Mouse (Mus musculus) stomach, postnatal 0 days (tissue): ENCODE data around the gene Rbms2. TPM values are rescaled to one million over a fixed set of nuclear protein-coding genes. Genes with fewer than 3 reads are reported as not detected.

Source experiments
- ATAC-seq: fragments of 200-750 bp; cut with Nextera tagmentation; 2 replicates; pipeline ENCODE4 v1.8.0; 2017; ENCODE audit not compliant: low FRiP score, low TSS enrichment
- DNase-seq: peaks from one replicate; pipeline ENCODE4 v3.0.0-alpha.2; 2016; ENCODE audit warnings: low spot score
- H3K27ac ChIP-seq: fragments of 300-500 bp; sonication (generic); replicated peaks from 2 replicates; pipeline ENCODE4 v1.5.1; 2014; ENCODE audit warnings: mild to moderate bottlenecking, control low read depth
- H3K27me3 ChIP-seq: fragments of 300-500 bp; sonication (generic); 2 replicates; pipeline ENCODE4 v1.6.1; 2014; ENCODE audit warnings: low read length; ENCODE audit not compliant: control insufficient read depth, insufficient read depth
- H3K36me3 ChIP-seq: fragments of 300-500 bp; sonication (generic); 2 replicates; pipeline ENCODE4 v1.6.1; 2014; ENCODE audit warnings: low read length, mixed read lengths; ENCODE audit not compliant: control insufficient read depth, insufficient read depth
- H3K4me1 ChIP-seq: fragments of 300-500 bp; sonication (generic); replicated peaks from 2 replicates; pipeline ENCODE4 v1.6.1; 2014; ENCODE audit warnings: antibody characterized with exemption; ENCODE audit not compliant: control insufficient read depth, insufficient read depth
- H3K4me2 ChIP-seq: fragments of 300-500 bp; sonication (generic); replicated peaks from 2 replicates; pipeline ENCODE4 v1.6.1; 2014; ENCODE audit warnings: low read depth, mild to moderate bottlenecking, control low read depth, moderate library complexity
- H3K4me3 ChIP-seq: fragments of 300-500 bp; sonication (generic); 2 replicates; pipeline ENCODE4 v1.5.1; 2014; ENCODE audit warnings: low read depth, low read length, control low read depth
- H3K9ac ChIP-seq: fragments of 300-500 bp; sonication (generic); 2 replicates; pipeline ENCODE4 v1.6.1; 2014; ENCODE audit warnings: mild to moderate bottlenecking, low read length, control low read depth, mixed read lengths
- H3K9me3 ChIP-seq: fragments of 300-500 bp; sonication (generic); 2 replicates; pipeline ENCODE4 v1.6.1; 2016; ENCODE audit warnings: low read length; ENCODE audit not compliant: control insufficient read depth
- CTCF ChIP-seq: IDR thresholded peaks from 2 replicates; pipeline ENCODE4 v1.5.1; 2016; ENCODE audit warnings: antibody characterized with exemption, low read depth, mild to moderate bottlenecking, moderate library complexity
- EP300 ChIP-seq: optimal IDR thresholded peaks from 2 replicates; pipeline ENCODE3; 2016; ENCODE audit warnings: antibody characterized with exemption
- WGBS: fragments of 180-500 bp; shearing (Covaris S2); extraction: QIAGEN DNeasy Blood & Tissue Kit; methylation state at CpG from one replicate; pipeline ENCODE4 v1.1.7; 2014; 5-methylcytosine and 5-hydroxymethylcytosine counted together
- polyA plus RNA-seq: library from polyadenylated mRNA; unstranded; fragments of >200 nt; fragmentation: Nextera tagmentation; extraction: Ambion mirVana; gene quantifications from 2 replicates; pipeline ENCODE4 v1.2.1, GENCODE M21; 2015

The Rbms2 gene
- polyA plus RNA-seq, 1 experiment from 2014 or later, result 15.5 TPM

GRCm38 (mm10) chr10:128211390-128212108 lies 31.5 kb upstream of the Rbms2 start, which contains the start of gene Spryd4:
Spryd4 (minus strand) TSS chr10:128211807.
- Histone ChIP-seq H3K9ac (peak within 1 kb of the TSS; percentile 68), H3K27ac (peak within 1 kb of the TSS; percentile 30; the same call in 1 of the 2 replicates), H3K36me3 (0 out of 2 replicates have a peak, but pooled peaks cover 2% of the 10 kb centered on the region), H3K4me1 (peaks cover 6% of the 10 kb centered on the region; the same call in 1 of the 2 replicates), H3K27me3 (no peaks in the 10 kb centered on the region), H3K9me3 (no peaks in the 10 kb centered on the region), H3K4me3 (peak within 1 kb of the TSS; percentile 69), H3K4me2 (peak within 1 kb of the TSS; percentile 92)
- DNase-seq (peak; percentile 93), ATAC-seq (peak; percentile 94)
- under 1% methylated on average over 30 of the region's 30 CpGs for WGBS
- TF ChIP-seq CTCF (peak; percentile 64), EP300 (no peak)

- ATAC-seq, result 0 out of 2 replicates have a peak, but pooled peaks have one; percentile 13
- peak; percentile 27 for DNase-seq
- H3K36me3 ChIP-seq, result 0 out of 2 replicates have a peak, but pooled peaks cover 2% of the 10 kb centered on the region
- no peaks in the 10 kb centered on the region for H3K27me3 ChIP-seq
- H3K9ac ChIP-seq, result peak overlapping the region; percentile 68
- WGBS, result 16% methylated on average over 14 of the region's 14 CpGs
- no peak for TF ChIP-seq EP300
- H3K4me2 ChIP-seq, result peak overlapping the region; percentile 92
- no peaks in the 10 kb centered on the region for H3K9me3 ChIP-seq
- H3K27ac ChIP-seq, result peak overlapping the region; percentile 30; the same call in 1 of the 2 replicates
- H3K4me3 ChIP-seq, result peak overlapping the region; percentile 69
- peaks cover 6% of the 10 kb centered on the region; the same call in 1 of the 2 replicates for H3K4me1 ChIP-seq
These were observed 30.9 kb upstream of the Rbms2 start for GRCm38 (mm10) chr10:128210954-128211353.

- DNase-seq (no peak), ATAC-seq (no peak)
- Histone ChIP-seq H3K9ac (no peak overlapping the region), H3K9me3 (no peaks in the 10 kb centered on the region), H3K4me1 (peaks cover 6% of the 10 kb centered on the region; the same call in 1 of the 2 replicates), H3K27me3 (no peaks in the 10 kb centered on the region), H3K27ac (no peak overlapping the region), H3K4me2 (no peak overlapping the region), H3K36me3 (peaks cover 2% of the 10 kb centered on the region; the same call in 1 of the 2 replicates), H3K4me3 (no peak overlapping the region)
- 83% methylated on average over 2 of the region's 2 CpGs for WGBS
- TF ChIP-seq CTCF (no peak), EP300 (no peak)
These were observed 30.0 kb upstream of the Rbms2 start for GRCm38 (mm10) chr10:128210131-128210530.

- TF ChIP-seq EP300, result no peak
- no peak for TF ChIP-seq CTCF
- H3K9ac ChIP-seq, result no peak overlapping the region
- no peak overlapping the region for H3K27ac ChIP-seq
- 91% methylated on average over 11 of the region's 11 CpGs for WGBS
- no peak overlapping the region for H3K4me2 ChIP-seq
- ATAC-seq (no peak), DNase-seq (no peak)
- H3K4me1 ChIP-seq, result peaks cover 6% of the 10 kb centered on the region; the same call in 1 of the 2 replicates
- H3K4me3 ChIP-seq, result no peak overlapping the region
- H3K27me3 ChIP-seq, result no peaks in the 10 kb centered on the region
- peaks cover 2% of the 10 kb centered on the region; the same call in 1 of the 2 replicates for H3K36me3 ChIP-seq
- H3K9me3 ChIP-seq, result no peaks in the 10 kb centered on the region
These were observed 29.4 kb upstream of the Rbms2 start for GRCm38 (mm10) chr10:128209311-128210009.

GRCm38 (mm10) chr10:128208326-128208725 lies 28.2 kb upstream of the Rbms2 start:
- H3K4me2 ChIP-seq, result no peak overlapping the region
- ATAC-seq (no peak), DNase-seq (no peak)
- no peak overlapping the region for H3K27ac ChIP-seq
- no peaks in the 10 kb centered on the region for H3K27me3 ChIP-seq
- no peak overlapping the region for H3K9ac ChIP-seq
- TF ChIP-seq EP300, result no peak
- TF ChIP-seq CTCF, result no peak
- no peak overlapping the region for H3K4me3 ChIP-seq
- 89% methylated on average over 10 of the region's 10 CpGs for WGBS
- H3K36me3 ChIP-seq, result peaks cover 2% of the 10 kb centered on the region; the same call in 1 of the 2 replicates
- H3K4me1 ChIP-seq, result peaks cover 6% of the 10 kb centered on the region; the same call in 1 of the 2 replicates
- H3K9me3 ChIP-seq, result no peaks in the 10 kb centered on the region
